Mouse (Mus musculus) erythroblast, embryonic 14.5 days (primary cell): ENCODE measurements around the gene Mtus2.
"Not testable (repeated sequence)": the region's sequence is repeated elsewhere in the genome, so short reads cannot be mapped to it uniquely, and the experiment has no call there.

Source experiments
- GATA1 ChIP-seq: IDR thresholded peaks from 2 replicates; pipeline ENCODE4 v1.6.1; 2012; ENCODE audit warnings: low read length, inconsistent platforms, mixed read lengths
- TAL1 ChIP-seq: IDR thresholded peaks from 3 replicates; pipeline ENCODE4 v1.6.1; 2012; ENCODE audit warnings: low read length, inconsistent platforms, mixed read lengths

DNA sequence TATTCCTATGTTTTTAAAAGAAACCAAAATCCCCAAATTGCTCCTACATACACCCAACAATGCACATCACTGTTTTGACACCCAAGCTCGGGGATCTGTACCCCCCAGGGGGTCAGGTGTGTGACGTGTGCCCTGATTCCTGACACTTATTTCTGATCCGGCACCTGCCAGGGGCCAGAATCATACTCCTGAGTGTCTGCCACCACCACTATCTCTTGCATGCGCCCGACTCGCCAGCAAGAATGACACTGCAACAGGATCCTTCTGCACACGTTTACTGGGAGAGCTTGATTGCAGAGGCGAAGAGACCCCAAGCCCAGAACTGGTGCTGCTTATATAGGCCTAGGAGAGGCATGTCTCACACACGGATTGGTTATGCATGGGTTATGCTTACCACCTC is 369.2 kb downstream of the Mtus2 start:
- not testable (repeated sequence) for TF ChIP-seq TAL1, GATA1
